Mouse (Mus musculus) heart, embryonic 12.5 days (tissue): Measurements from ENCODE around the gene Olfr656. TPM values are rescaled to one million over a fixed set of nuclear protein-coding genes. Genes with fewer than 3 reads are reported as not detected.

Source experiments
- ATAC-seq: fragments of 200-750 bp; cut with Nextera tagmentation; 2 replicates; pipeline ENCODE4 v1.8.0; 2017; ENCODE audit warnings: moderate TSS enrichment, moderate library complexity; ENCODE audit not compliant: insufficient number of reproducible peaks, low FRiP score
- H3K27ac ChIP-seq: fragments of 300-500 bp; sonication (generic); 2 replicates; pipeline ENCODE4 v1.5.1; 2016; ENCODE audit warnings: mild to moderate bottlenecking, moderate library complexity; ENCODE audit not compliant: poor library complexity, severe bottlenecking
- H3K27me3 ChIP-seq: fragments of 300-500 bp; sonication (generic); replicated peaks from 2 replicates; pipeline ENCODE4 v1.6.1; 2016; ENCODE audit warnings: mild to moderate bottlenecking, moderate library complexity
- H3K36me3 ChIP-seq: fragments of 300-500 bp; sonication (generic); 2 replicates; pipeline ENCODE4 v1.6.1; 2016; ENCODE audit warnings: mild to moderate bottlenecking, moderate library complexity
- H3K4me1 ChIP-seq: fragments of 300-500 bp; sonication (generic); replicated peaks from 2 replicates; pipeline ENCODE4 v1.6.1; 2016; ENCODE audit warnings: mild to moderate bottlenecking
- H3K4me2 ChIP-seq: fragments of 300-500 bp; sonication (generic); 2 replicates; pipeline ENCODE4 v1.6.1; 2016; ENCODE audit warnings: mild to moderate bottlenecking, moderate library complexity
- H3K4me3 ChIP-seq: fragments of 300-500 bp; sonication (generic); 2 replicates; pipeline ENCODE4 v1.5.1; 2016; ENCODE audit warnings: mild to moderate bottlenecking
- H3K9ac ChIP-seq: fragments of 300-500 bp; sonication (generic); 2 replicates; pipeline ENCODE4 v1.6.1; 2016; ENCODE audit warnings: mild to moderate bottlenecking, moderate library complexity
- H3K9me3 ChIP-seq: fragments of 300-500 bp; sonication (generic); replicated peaks from 2 replicates; pipeline ENCODE4 v1.6.1; 2016; ENCODE audit warnings: mild to moderate bottlenecking, moderate library complexity
- WGBS: fragments of 180-500 bp; shearing (Covaris S2); methylation state at CpG from one replicate; pipeline ENCODE4 v1.1.7; 2016; 5-methylcytosine and 5-hydroxymethylcytosine counted together
- polyA plus RNA-seq: library from polyadenylated mRNA; unstranded; fragments of >200 nt; fragmentation: Nextera tagmentation; extraction: Ambion mirVana; gene quantifications from 2 replicates; pipeline ENCODE4 v1.2.1, GENCODE M21; 2016

Olfr656 gene
- polyA plus RNA-seq = not detected in 2 replicates

GRCm38 (mm10) chr7:104613655-104614054 lies at the start of gene Olfr656:
Gene Olfr656 (plus strand): TSS chr7:104613955.
- Histone ChIP-seq H3K4me2 (no peak within 1 kb of the TSS), H3K36me3 (no peaks in the 10 kb centered on the region), H3K9ac (no peak within 1 kb of the TSS), H3K4me1 (no peaks in the 10 kb centered on the region), H3K9me3 (0 out of 2 replicates have a peak, but pooled peaks cover 5% of the 10 kb centered on the region), H3K27me3 (no peaks in the 10 kb centered on the region), H3K27ac (no peak within 1 kb of the TSS), H3K4me3 (no peak within 1 kb of the TSS)
- ATAC-seq = no peak
- 73% methylated on average over 4 of the region's 4 CpGs for WGBS

- H3K27me3 ChIP-seq = no peaks in the 10 kb centered on the region
- H3K4me1 ChIP-seq = no peaks in the 10 kb centered on the region
- no peaks in the 10 kb centered on the region for H3K36me3 ChIP-seq
- H3K4me2 ChIP-seq = no peak within 1 kb of the TSS
- no peak within 1 kb of the TSS for H3K4me3 ChIP-seq
- H3K27ac ChIP-seq = no peak within 1 kb of the TSS
- no peaks in the 10 kb centered on the region for H3K9me3 ChIP-seq
- H3K9ac ChIP-seq = no peak within 1 kb of the TSS
- no peak for ATAC-seq
- 44% methylated on average over 2 of the region's 2 CpGs for WGBS
These were observed 36.7 kb upstream of the Olfr656 start, which contains the start of gene Olfr653 for GRCm38 (mm10) chr7:104577014-104577413. Gene Olfr653 (plus strand): TSS chr7:104577314.

- ATAC-seq = no peak
- WGBS = 83% methylated on average over 4 of the region's 4 CpGs
- H3K9me3 ChIP-seq = no peaks in the 10 kb centered on the region
These were observed 32.9 kb upstream of the Olfr656 start for GRCm38 (mm10) chr7:104580846-104581245.

GRCm38 (mm10) chr7:104581429-104581828 lies 32.3 kb upstream of the Olfr656 start:
- no peak for ATAC-seq
- Histone ChIP-seq H3K27ac (no peak overlapping the region), H3K4me1 (no peaks in the 10 kb centered on the region), H3K4me2 (no peak overlapping the region), H3K9ac (no peak overlapping the region), H3K27me3 (no peaks in the 10 kb centered on the region), H3K9me3 (no peaks in the 10 kb centered on the region), H3K4me3 (no peak overlapping the region), H3K36me3 (no peaks in the 10 kb centered on the region)
- WGBS = 79% methylated on average over 4 of the region's 4 CpGs

More at GRCm38 (mm10) chr7:104580846-104581245, 32.9 kb upstream of the Olfr656 start:
- no peak overlapping the region for H3K4me2 ChIP-seq
- no peak overlapping the region for H3K27ac ChIP-seq
- no peaks in the 10 kb centered on the region for H3K36me3 ChIP-seq
- H3K27me3 ChIP-seq = no peaks in the 10 kb centered on the region
- H3K9ac ChIP-seq = no peak overlapping the region
- H3K4me3 ChIP-seq = no peak overlapping the region
- no peaks in the 10 kb centered on the region for H3K4me1 ChIP-seq

- H3K27me3 ChIP-seq = no peaks in the 10 kb centered on the region; the same call in 1 of the 2 replicates
- no peak within 1 kb of the TSS for H3K27ac ChIP-seq
- H3K4me1 ChIP-seq = no peaks in the 10 kb centered on the region
- no peak within 1 kb of the TSS for H3K4me2 ChIP-seq
- no peak for ATAC-seq
- WGBS = 74% methylated on average over 4 of the region's 4 CpGs
- H3K36me3 ChIP-seq = no peaks in the 10 kb centered on the region
- H3K9ac ChIP-seq = no peak within 1 kb of the TSS
- 0 out of 2 replicates have a peak, but pooled peaks cover 3% of the 10 kb centered on the region for H3K9me3 ChIP-seq
- no peak within 1 kb of the TSS for H3K4me3 ChIP-seq
These were observed 27.0 kb upstream of the Olfr656 start, which contains the start of gene Olfr654 for GRCm38 (mm10) chr7:104586725-104587124. Gene Olfr654 (plus strand): TSS chr7:104587025.

GRCm38 (mm10) chr7:104588274-104588673 lies 25.5 kb upstream of the Olfr656 start:
- ATAC-seq = no peak
- no peaks in the 10 kb centered on the region for H3K4me1 ChIP-seq
- WGBS = 75% methylated on average over 5 of the region's 5 CpGs

GRCm38 (mm10) chr7:104601679-104602078 lies 12.1 kb upstream of the Olfr656 start, which contains the start of gene Olfr655:
Gene Olfr655 (minus strand): TSS chr7:104601779.
- H3K9me3 ChIP-seq = no peaks in the 10 kb centered on the region
- H3K27ac ChIP-seq = no peak within 1 kb of the TSS
- no peaks in the 10 kb centered on the region for H3K36me3 ChIP-seq
- no peak for ATAC-seq
- H3K4me2 ChIP-seq = no peak within 1 kb of the TSS
- no peak within 1 kb of the TSS for H3K4me3 ChIP-seq
- H3K9ac ChIP-seq = no peak within 1 kb of the TSS
- WGBS = 78% methylated on average over 2 of the region's 2 CpGs
- H3K4me1 ChIP-seq = no peaks in the 10 kb centered on the region
- no peaks in the 10 kb centered on the region for H3K27me3 ChIP-seq

More at GRCm38 (mm10) chr7:104588274-104588673, 25.5 kb upstream of the Olfr656 start:
- no peaks in the 10 kb centered on the region for H3K36me3 ChIP-seq
- H3K9ac ChIP-seq = no peak overlapping the region
- no peak overlapping the region for H3K4me3 ChIP-seq
- no peak overlapping the region for H3K4me2 ChIP-seq
- H3K9me3 ChIP-seq = 0 out of 2 replicates have a peak, but pooled peaks cover 3% of the 10 kb centered on the region
- H3K27me3 ChIP-seq = no peaks in the 10 kb centered on the region; the same call in 1 of the 2 replicates
- no peak overlapping the region for H3K27ac ChIP-seq

GRCm38 (mm10) chr7:104603173-104603572 lies 10.6 kb upstream of the Olfr656 start:
- Histone ChIP-seq H3K9ac (no peak overlapping the region), H3K27ac (no peak overlapping the region), H3K4me3 (no peak overlapping the region), H3K9me3 (no peaks in the 10 kb centered on the region), H3K27me3 (no peaks in the 10 kb centered on the region), H3K4me1 (no peaks in the 10 kb centered on the region), H3K36me3 (no peaks in the 10 kb centered on the region), H3K4me2 (no peak overlapping the region)
- 1% methylated on average over 3 of the region's 3 CpGs for WGBS
- no peak for ATAC-seq

GRCm38 (mm10) chr7:104604727-104605126 lies 9.0 kb upstream of the Olfr656 start:
- Histone ChIP-seq H3K27me3 (no peaks in the 10 kb centered on the region), H3K4me1 (no peaks in the 10 kb centered on the region), H3K4me3 (no peak overlapping the region), H3K9me3 (no peaks in the 10 kb centered on the region), H3K9ac (no peak overlapping the region), H3K27ac (no peak overlapping the region), H3K36me3 (no peaks in the 10 kb centered on the region), H3K4me2 (no peak overlapping the region)
- no peak for ATAC-seq

- no peak for ATAC-seq
These were observed 10.7 kb downstream of the Olfr656 start, which contains the start of gene Olfr657 for GRCm38 (mm10) chr7:104624494-104624893. Gene Olfr657 (plus strand): TSS chr7:104624794.

GRCm38 (mm10) chr7:104646841-104647482 lies 33.2 kb downstream of the Olfr656 start, which contains the start of gene Olfr658:
Gene Olfr658 (minus strand): TSS chr7:104647305.
- H3K4me3 ChIP-seq = peak within 1 kb of the TSS; percentile 16
- ATAC-seq = peak; percentile 63; the same call in 1 of the 2 replicates
- 16% methylated on average over 21 of the region's 22 CpGs for WGBS
- H3K9me3 ChIP-seq = no peaks in the 10 kb centered on the region
- H3K4me2 ChIP-seq = peak within 1 kb of the TSS; percentile 56
- H3K36me3 ChIP-seq = no peaks in the 10 kb centered on the region
- H3K27me3 ChIP-seq = no peaks in the 10 kb centered on the region
- no peak within 1 kb of the TSS for H3K27ac ChIP-seq
- H3K4me1 ChIP-seq = no peaks in the 10 kb centered on the region
- no peak within 1 kb of the TSS for H3K9ac ChIP-seq

More at GRCm38 (mm10) chr7:104624494-104624893, 10.7 kb downstream of the Olfr656 start, which contains the start of gene Olfr657:
- no peak within 1 kb of the TSS for H3K4me2 ChIP-seq
- H3K27ac ChIP-seq = no peak within 1 kb of the TSS
- no peaks in the 10 kb centered on the region for H3K9me3 ChIP-seq
- no peak within 1 kb of the TSS for H3K9ac ChIP-seq
- H3K27me3 ChIP-seq = no peaks in the 10 kb centered on the region
- H3K36me3 ChIP-seq = no peaks in the 10 kb centered on the region
- H3K4me3 ChIP-seq = no peak within 1 kb of the TSS
- H3K4me1 ChIP-seq = no peaks in the 10 kb centered on the region
